Mouse (Mus musculus): ENCODE data around the gene Fbxl17. TPM values are rescaled to one million over a fixed set of nuclear protein-coding genes. Genes with fewer than 3 reads are reported as not detected.

The Fbxl17 gene
- total and polyA plus RNA-seq, 3 experiments: 5.0 to 9.7 TPM; not detected in 1

DNA sequence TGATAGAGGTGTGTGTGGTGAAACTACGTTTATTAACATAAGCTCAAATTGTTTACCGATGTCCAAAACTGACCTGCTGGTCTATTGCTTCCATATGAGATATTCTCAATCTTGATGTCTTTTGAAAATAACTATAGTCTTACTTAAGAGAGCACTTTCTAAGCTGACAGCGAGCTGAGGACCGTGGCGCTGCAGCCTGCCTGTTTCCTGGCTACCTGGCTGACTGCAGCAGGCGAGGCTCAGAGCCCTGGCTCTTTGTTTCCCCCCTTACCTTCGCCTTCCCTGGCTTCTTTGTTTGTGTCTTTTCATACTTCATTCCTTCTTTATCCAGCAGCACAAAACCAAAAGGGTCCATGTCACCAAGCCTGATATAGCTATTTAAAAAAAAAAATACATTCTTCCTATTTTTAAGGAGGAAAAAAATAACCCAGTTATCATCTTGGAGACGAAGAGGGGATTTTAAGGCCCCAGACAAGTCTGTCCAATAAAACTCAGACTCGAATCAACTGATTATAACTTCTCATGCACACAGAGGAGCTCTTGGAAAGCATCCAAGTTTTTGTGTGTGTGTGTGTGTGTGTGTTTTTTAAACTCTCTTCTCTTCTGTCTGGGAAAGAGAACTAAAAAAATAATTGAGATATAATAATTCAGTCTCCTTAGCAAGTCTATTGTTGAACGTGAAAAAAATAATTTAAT lies 48.4 kb downstream of the Fbxl17 start:
- peaks cover 3% of the 10 kb centered on the region; the same call in 1 of the 2 replicates for H3K79me2 ChIP-seq (ENCODE audit: control insufficient read depth, insufficient read depth, low read length, poor library complexity)
- no peak overlapping the region for H3K27ac ChIP-seq (ENCODE audit: control insufficient read depth, low read depth, low read length)
- no peak overlapping the region for H3K9ac ChIP-seq (ENCODE audit: control insufficient read depth, low read depth, low read length, poor library complexity, severe bottlenecking)
- no peaks in the 10 kb centered on the region for H3K27me3 ChIP-seq (ENCODE audit: control insufficient read depth in 1 of 2, insufficient read depth in 2 of 2, low read length in 2 of 2)
- peaks cover 5 to 8% of the 10 kb centered on the region in 2 experiments; a peak in 3 of 4 replicates for H3K4me1 ChIP-seq (ENCODE audit: control insufficient read depth in 1 of 2, insufficient read depth in 2 of 2, low read length in 2 of 2)
- DNase-seq (ENCODE audit: low read depth, low spot score): peak; percentile 84
- TF ChIP-seq TBP (IDR thresholded peaks at IDR 0.05; ENCODE audit: low read depth, low read length) (no peak), UBTF (IDR thresholded peaks at IDR 0.05; ENCODE audit: borderline replicate concordance, insufficient read depth, low read depth, low read length) (no peak), E2F4 (IDR thresholded peaks at IDR 0.05; ENCODE audit: borderline replicate concordance, low read depth, low read length) (no peak), MYB (IDR thresholded peaks at IDR 0.05; ENCODE audit: low read depth, low read length) (no peak), ETS1 (IDR thresholded peaks at IDR 0.05; ENCODE audit: low read depth, low read length) (peak; percentile 67; the same call in 1 of the 2 replicates), SIN3A (IDR thresholded peaks at IDR 0.05; ENCODE audit: low read length) (peak; percentile 57; the same call in 1 of the 2 replicates), SMC3 (IDR thresholded peaks at IDR 0.05; ENCODE audit: low read depth, low read length) (no peak), RCOR1 (IDR thresholded peaks at IDR 0.05; ENCODE audit: low read depth, low read length) (peak; percentile 67), TCF12 (IDR thresholded peaks at IDR 0.05; ENCODE audit: low read depth, low read length) (0 out of 2 replicates have a peak, but pooled peaks have one; percentile 16), EP300 (IDR thresholded peaks at IDR 0.05; ENCODE audit: low read depth in 1 of 2, low read length in 2 of 2) (peak; percentile 44 to 62; a peak in 2 of 4 replicates), MAFK (IDR thresholded peaks at IDR 0.05; ENCODE audit: borderline replicate concordance, low read depth, low read length) (no peak), GATA1 (IDR thresholded peaks at IDR 0.05; ENCODE audit: low read depth, low read length) (0 out of 2 replicates have a peak, but pooled peaks have one; percentile 34), ZNF384 (IDR thresholded peaks at IDR 0.05; ENCODE audit: low read depth, low read length) (peak; percentile 85)
- H3K9me3 ChIP-seq (replicated peaks; ENCODE audit: insufficient read depth, low read length): no peaks in the 10 kb centered on the region
- H3K36me3 ChIP-seq (ENCODE audit: control insufficient read depth in 1 of 2, insufficient read depth in 2 of 2, low read length in 2 of 2): peaks cover 0 to 10% of the 10 kb centered on the region in 2 experiments; a peak in 2 of 4 replicates
- H3K4me3 ChIP-seq (ENCODE audit: control insufficient read depth in 1 of 2, insufficient read depth in 1 of 2, low read depth in 2 of 2, low read length in 2 of 2): peak overlapping the region in 1 of 2 experiments; percentile 28; a peak in 2 of 4 replicates

- no peak for DNase-seq (ENCODE audit: low read depth, low spot score)
- Histone ChIP-seq H3K36me3 (ENCODE audit: control insufficient read depth in 1 of 2, insufficient read depth in 2 of 2, low read length in 2 of 2) (peaks cover 0 to 10% of the 10 kb centered on the region in 2 experiments; a peak in 2 of 4 replicates), H3K9me3 (replicated peaks; ENCODE audit: insufficient read depth, low read length) (no peaks in the 10 kb centered on the region), H3K4me1 (ENCODE audit: control insufficient read depth in 1 of 2, insufficient read depth in 2 of 2, low read length in 2 of 2) (peaks cover 2 to 10% of the 10 kb centered on the region in 2 experiments; a peak in 3 of 4 replicates), H3K9ac (ENCODE audit: control insufficient read depth, low read depth, low read length, poor library complexity, severe bottlenecking) (no peak overlapping the region), H3K79me2 (ENCODE audit: control insufficient read depth, insufficient read depth, low read length, poor library complexity) (peaks cover under 1% of the 10 kb centered on the region; the same call in 1 of the 2 replicates), H3K27ac (ENCODE audit: control insufficient read depth, low read depth, low read length) (no peak overlapping the region), H3K4me3 (ENCODE audit: control insufficient read depth in 1 of 2, insufficient read depth in 1 of 2, low read depth in 2 of 2, low read length in 2 of 2) (no peak overlapping the region), H3K27me3 (ENCODE audit: control insufficient read depth in 1 of 2, insufficient read depth in 2 of 2, low read length in 2 of 2) (no peaks in the 10 kb centered on the region)
- TF ChIP-seq GABPA (IDR thresholded peaks at IDR 0.05; ENCODE audit: low read depth, low read length) (no peak), SIN3A (IDR thresholded peaks at IDR 0.05; ENCODE audit: low read length) (no peak), USF1 (IDR thresholded peaks at IDR 0.05; ENCODE audit: low read depth, low read length) (no peak), BHLHE40 (IDR thresholded peaks at IDR 0.05; ENCODE audit: borderline replicate concordance, low read depth, low read length) (no peak), CHD1 (IDR thresholded peaks at IDR 0.05; ENCODE audit: low read depth, low read length) (no peak), ETS1 (IDR thresholded peaks at IDR 0.05; ENCODE audit: low read depth, low read length) (no peak), TAL1 (IDR thresholded peaks at IDR 0.05; ENCODE audit: low read length) (no peak), NRF1 (IDR thresholded peaks at IDR 0.05; ENCODE audit: insufficient read depth, low read depth, low read length, poor library complexity, severe bottlenecking) (no peak)
Observed at GRCm38 (mm10) chr17:63447691-63448090, 52.1 kb downstream of the Fbxl17 start.

All from MEL (cell line).